ENCODE assay signal across 16 mouse cellular contexts in genomic region chr17:28635842-28636241, GRCm38 (mm10). TPM values are rescaled to one million over a fixed set of nuclear protein-coding genes. Genes with fewer than 3 reads are reported as not detected.
"Had no signal": no experiment of that assay in that cellular context is flagged by ENCODE, and none has a peak within 500 bp of the region (broad histone marks: within the 10 kb centered on the region; RNA-seq: fewer than 3 reads in every experiment).

No protein-coding gene starts in this region.

- H3K4me1 ChIP-seq: liver, embryonic 12.5 days; lung, embryonic 15.5 days; neural tube, embryonic 12.5 days; stomach, embryonic 15.5 days had no signal

- H3K9ac ChIP-seq: liver, embryonic 12.5 days; liver, embryonic 14.5 days; lung, embryonic 15.5 days; neural tube, embryonic 12.5 days; stomach, embryonic 15.5 days had no signal

- DNase-seq: lung, adult 2 months; lung, postnatal 14 days; lung, postnatal 36 days; midbrain, embryonic 14.5 days; thymus, adult 2 months; thymus, postnatal 25 days; thymus, postnatal 4 days had no signal

- H3K4me2 ChIP-seq: liver, embryonic 12.5 days; lung, embryonic 15.5 days; midbrain, embryonic 11.5 days; neural tube, embryonic 12.5 days; stomach, embryonic 15.5 days had no signal

- H3K4me3 ChIP-seq: liver, embryonic 12.5 days; lung, embryonic 15.5 days; neural tube, embryonic 12.5 days; stomach, embryonic 15.5 days had no signal

- H3K27ac ChIP-seq: liver, embryonic 12.5 days; liver, embryonic 14.5 days; lung, embryonic 15.5 days; macrophage; neural tube, embryonic 12.5 days; stomach, embryonic 15.5 days; stomach, postnatal 0 days had no signal

- H3K36me3 ChIP-seq: liver, embryonic 12.5 days; lung, embryonic 15.5 days; neural tube, embryonic 12.5 days; stomach, embryonic 15.5 days had no signal

- H3K27me3 ChIP-seq: lung, embryonic 15.5 days; stomach, embryonic 15.5 days had no signal

- ATAC-seq: liver, embryonic 12.5 days; lung, postnatal 0 days had no signal

- H3K9me3 ChIP-seq: liver, embryonic 12.5 days; lung, embryonic 15.5 days; neural tube, embryonic 12.5 days; stomach, embryonic 15.5 days had no signal

RNA-seq across cellular contexts. Expression of gene Slc26a8, which starts 54.2 kb away (rescaled TPM):
- polyA plus RNA-seq: macrophage had no signal
